Mouse (Mus musculus) right cerebral cortex, postnatal 10 days (tissue): ENCODE data around the gene Gli3.

Experiments
- DNase-seq, 2 experiments: peaks; one replicate each; pipeline ENCODE4 v3.0.0; 2021; ENCODE audit warnings: low spot score in 2 of 2

Gene Gli3

GRCm38 (mm10) chr13:15462830-15463491 is at the start of gene Gli3:
Gene Gli3, plus strand, starts transcription at chr13:15463235.
- DNase-seq = peak; percentile 68 to 69

GRCm38 (mm10) chr13:15421182-15421750 is 41.8 kb upstream of the Gli3 start:
- DNase-seq = no peak

- no peak for DNase-seq
Observed at GRCm38 (mm10) chr13:15442002-15442401, 21.0 kb upstream of the Gli3 start.

GRCm38 (mm10) chr13:15444312-15444711 is 18.7 kb upstream of the Gli3 start:
- no peak for DNase-seq

GRCm38 (mm10) chr13:15445591-15445990 is 17.4 kb upstream of the Gli3 start:
- no peak for DNase-seq

- DNase-seq = no peak
Observed at GRCm38 (mm10) chr13:15446004-15446403, 17.0 kb upstream of the Gli3 start.

GRCm38 (mm10) chr13:15446782-15447564 is 16.1 kb upstream of the Gli3 start:
- DNase-seq = no peak

GRCm38 (mm10) chr13:15450941-15451340 is 12.1 kb upstream of the Gli3 start:
- no peak for DNase-seq

GRCm38 (mm10) chr13:15457841-15458240 is 5.2 kb upstream of the Gli3 start:
- no peak for DNase-seq

GRCm38 (mm10) chr13:15461926-15462325 is 1.1 kb upstream of the Gli3 start:
- no peak for DNase-seq

GRCm38 (mm10) chr13:15463492-15464080 is 551 bp downstream of the Gli3 start:
- DNase-seq = peak; percentile 26 to 43

GRCm38 (mm10) chr13:15464081-15464526 is 1.1 kb downstream of the Gli3 start:
- peak; percentile 26 to 44 for DNase-seq

- DNase-seq = no peak
Observed at GRCm38 (mm10) chr13:15464741-15465250, 1.8 kb downstream of the Gli3 start.

- DNase-seq = no peak
Observed at GRCm38 (mm10) chr13:15466496-15466895, 3.5 kb downstream of the Gli3 start.

GRCm38 (mm10) chr13:15467409-15467808 is 4.4 kb downstream of the Gli3 start:
- no peak for DNase-seq

- DNase-seq = no peak
Observed at GRCm38 (mm10) chr13:15468421-15468820, 5.4 kb downstream of the Gli3 start.

GRCm38 (mm10) chr13:15470056-15470455 is 7.0 kb downstream of the Gli3 start:
- no peak for DNase-seq

GRCm38 (mm10) chr13:15472712-15473111 is 9.7 kb downstream of the Gli3 start:
- DNase-seq = no peak

- no peak for DNase-seq
Observed at GRCm38 (mm10) chr13:15474393-15474792, 11.4 kb downstream of the Gli3 start.

GRCm38 (mm10) chr13:15486033-15486891 is 23.2 kb downstream of the Gli3 start:
- DNase-seq = no peak

GRCm38 (mm10) chr13:15487334-15487733 is 24.3 kb downstream of the Gli3 start:
- DNase-seq = no peak
